Mouse (Mus musculus) small intestine, adult 2 months (tissue): ENCODE data around the gene Nptn.

Source experiments
- CTCF ChIP-seq: fragments of 200-500 bp; IDR thresholded peaks from 2 replicates; pipeline ENCODE4 v1.5.1; 2012; ENCODE audit warnings: low read depth, mild to moderate bottlenecking, control low read depth, inconsistent platforms, low read length, moderate library complexity, mixed read lengths; ENCODE audit not compliant: insufficient replicate concordance, insufficient read length; ENCODE audit errors: extremely low read depth
- POLR2A ChIP-seq: fragments of 200-500 bp; IDR thresholded peaks from 2 replicates; pipeline ENCODE4 v1.6.1; 2012; ENCODE audit warnings: low read depth, mild to moderate bottlenecking, control low read depth, inconsistent platforms, low read length, moderate library complexity

GRCm38 (mm10) chr9:58546630-58547360 lies 35.2 kb upstream of the Nptn start:
- TF ChIP-seq POLR2A (no peak), CTCF (no peak)
